Mouse (Mus musculus) liver, postnatal 0 days (tissue): Measurements from ENCODE around the gene Artn.

Source experiments
- CTCF ChIP-seq: sonication (generic); IDR thresholded peaks from 2 replicates; pipeline ENCODE4 v1.5.1; 2016; ENCODE audit warnings: antibody characterized with exemption, low read depth
- EP300 ChIP-seq: IDR thresholded peaks from 2 replicates; pipeline ENCODE4 v1.6.1; 2016; ENCODE audit warnings: antibody characterized with exemption, low read depth, mild to moderate bottlenecking

GRCm38 (mm10) chr4:117972999-117973398, 43.4 kb upstream of the Artn start:
- TF ChIP-seq CTCF (no peak), EP300 (no peak)
